Mouse (Mus musculus) kidney, postnatal 0 days (tissue): ENCODE data around the gene Ap1m1. TPM values are rescaled to one million over a fixed set of nuclear protein-coding genes. Genes with fewer than 3 reads are reported as not detected.

Experiments used
- ATAC-seq: fragments of 200-750 bp; cut with Nextera tagmentation; replicated peaks from 2 replicates; pipeline ENCODE4 v1.8.0; 2017; ENCODE audit warnings: low read depth, moderate number of reproducible peaks, moderate TSS enrichment, moderate library complexity; ENCODE audit not compliant: low FRiP score
- DNase-seq: peaks from one replicate; pipeline ENCODE4 v3.0.0-alpha.2; 2016; ENCODE audit warnings: low spot score
- H3K27ac ChIP-seq: fragments of 300-500 bp; sonication (generic); 2 replicates; pipeline ENCODE4 v1.5.1; 2014; ENCODE audit warnings: mild to moderate bottlenecking
- H3K27me3 ChIP-seq: fragments of 300-500 bp; sonication (generic); 2 replicates; pipeline ENCODE4 v1.6.1; 2014; ENCODE audit warnings: low read length, mixed read lengths; ENCODE audit not compliant: insufficient read depth
- H3K36me3 ChIP-seq: fragments of 300-500 bp; sonication (generic); 2 replicates; pipeline ENCODE4 v1.6.1; 2014; ENCODE audit warnings: low read length, mixed read lengths; ENCODE audit not compliant: insufficient read depth
- H3K4me1 ChIP-seq: fragments of 300-500 bp; sonication (generic); replicated peaks from 2 replicates; pipeline ENCODE4 v1.6.1; 2014; ENCODE audit warnings: antibody characterized with exemption, low read length, mixed read lengths; ENCODE audit not compliant: insufficient read depth
- H3K4me2 ChIP-seq: fragments of 300-500 bp; sonication (generic); 2 replicates; pipeline ENCODE4 v1.6.1; 2014; ENCODE audit warnings: mild to moderate bottlenecking, low read length, moderate library complexity, mixed read lengths
- H3K4me3 ChIP-seq: fragments of 300-500 bp; sonication (generic); replicated peaks from 2 replicates; pipeline ENCODE4 v1.5.1; 2014; ENCODE audit warnings: low read depth, low read length
- H3K9ac ChIP-seq: fragments of 300-500 bp; sonication (generic); 2 replicates; pipeline ENCODE4 v1.6.1; 2014; ENCODE audit warnings: low read depth, low read length
- H3K9me3 ChIP-seq: fragments of 300-500 bp; sonication (generic); replicated peaks from 2 replicates; pipeline ENCODE4 v1.6.1; 2016; ENCODE audit warnings: low read length, inconsistent platforms, mixed read lengths
- CTCF ChIP-seq: IDR thresholded peaks from 2 replicates; pipeline ENCODE4 v1.5.1; 2016; ENCODE audit warnings: antibody characterized with exemption, low read depth, mild to moderate bottlenecking, moderate library complexity
- WGBS: fragments of 180-500 bp; shearing (Covaris S2); extraction: QIAGEN DNeasy Blood & Tissue Kit; methylation state at CpG from one replicate; pipeline ENCODE4 v1.1.7; 2014; 5-methylcytosine and 5-hydroxymethylcytosine counted together
- polyA plus RNA-seq: library from polyadenylated mRNA; unstranded; fragments of >200 nt; fragmentation: Nextera tagmentation; extraction: Ambion mirVana; gene quantifications from 2 replicates; pipeline ENCODE4 v1.2.1, GENCODE M21; 2015

The Ap1m1 gene
- polyA plus RNA-seq, 1 experiment from 2014 or later = 93.0 TPM

GRCm38 (mm10) chr8:72242226-72242625 is 2.4 kb downstream of the Ap1m1 start:
- Histone ChIP-seq H3K4me2 (no peak overlapping the region), H3K4me1 (no peaks in the 10 kb centered on the region; the same call in 1 of the 2 replicates), H3K4me3 (no peak overlapping the region), H3K27ac (no peak overlapping the region), H3K9ac (no peak overlapping the region), H3K9me3 (no peaks in the 10 kb centered on the region), H3K36me3 (0 out of 2 replicates have a peak, but pooled peaks cover 3% of the 10 kb centered on the region), H3K27me3 (no peaks in the 10 kb centered on the region)
- ATAC-seq = no peak
- 91% methylated on average over 1 of the region's 1 CpGs for WGBS
- DNase-seq = no peak
- TF ChIP-seq CTCF = no peak

GRCm38 (mm10) chr8:72244610-72245009 is 4.8 kb downstream of the Ap1m1 start:
- no peaks in the 10 kb centered on the region; the same call in 1 of the 2 replicates for H3K4me1 ChIP-seq
- no peak overlapping the region for H3K9ac ChIP-seq
- no peak overlapping the region for H3K27ac ChIP-seq
- TF ChIP-seq CTCF = no peak
- WGBS = 76% methylated on average over 2 of the region's 2 CpGs
- H3K27me3 ChIP-seq = no peaks in the 10 kb centered on the region
- H3K4me2 ChIP-seq = no peak overlapping the region
- no peak overlapping the region for H3K4me3 ChIP-seq
- ATAC-seq (no peak), DNase-seq (no peak)
- H3K36me3 ChIP-seq = 0 out of 2 replicates have a peak, but pooled peaks cover 4% of the 10 kb centered on the region
- no peaks in the 10 kb centered on the region for H3K9me3 ChIP-seq

DNA sequence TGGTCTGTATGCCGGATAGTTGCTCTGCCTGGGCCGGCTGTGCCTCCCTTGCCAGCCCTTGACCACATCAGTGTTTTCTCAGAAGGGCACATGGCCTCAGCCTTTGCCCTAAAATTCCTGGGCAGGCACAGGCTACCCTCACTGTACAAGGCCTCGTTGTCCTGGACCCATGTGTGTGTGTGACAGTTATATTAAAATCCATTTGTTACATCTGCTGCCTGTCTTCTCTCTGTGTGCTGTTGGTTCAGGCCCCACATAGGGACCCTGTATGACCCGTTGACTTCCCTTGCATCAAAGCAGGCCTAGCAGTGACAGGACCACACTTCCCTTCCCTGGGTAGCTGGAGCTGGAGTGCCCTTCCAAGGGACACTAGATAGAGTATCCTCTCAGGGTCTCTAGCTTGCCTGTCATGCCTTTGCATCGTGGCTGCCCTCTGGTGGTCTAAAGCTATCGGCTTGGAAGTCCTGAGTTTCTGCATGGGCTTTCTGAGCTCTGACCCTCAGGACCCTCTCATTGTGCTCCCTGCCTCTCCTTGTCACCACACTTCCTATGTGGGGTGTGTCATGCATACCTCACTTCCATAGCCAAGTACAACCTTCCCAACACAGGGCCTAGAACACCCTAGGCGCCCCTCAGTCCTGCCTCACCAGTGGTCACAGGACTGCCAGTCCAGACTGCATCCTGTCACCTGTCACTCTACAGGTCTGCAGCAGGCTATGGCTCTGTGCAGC is 17.5 kb downstream of the Ap1m1 start:
- no peak; the same call in 1 of the 2 replicates for ATAC-seq
- Histone ChIP-seq H3K9ac (no peak overlapping the region), H3K4me1 (no peaks in the 10 kb centered on the region), H3K4me3 (no peak overlapping the region), H3K36me3 (peaks cover 28% of the 10 kb centered on the region; the same call in 1 of the 2 replicates), H3K27me3 (no peaks in the 10 kb centered on the region), H3K4me2 (no peak overlapping the region), H3K27ac (no peak overlapping the region), H3K9me3 (no peaks in the 10 kb centered on the region)
- WGBS = 57% methylated on average over 7 of the region's 7 CpGs
- peak; percentile 76 for TF ChIP-seq CTCF
- peak; percentile 63 for DNase-seq

GRCm38 (mm10) chr8:72257902-72258238 is 18.1 kb downstream of the Ap1m1 start:
- Histone ChIP-seq H3K4me3 (no peak overlapping the region), H3K4me1 (no peaks in the 10 kb centered on the region), H3K36me3 (peaks cover 23% of the 10 kb centered on the region; the same call in 1 of the 2 replicates), H3K27me3 (no peaks in the 10 kb centered on the region), H3K9me3 (no peaks in the 10 kb centered on the region), H3K27ac (no peak overlapping the region), H3K9ac (no peak overlapping the region), H3K4me2 (no peak overlapping the region)
- TF ChIP-seq CTCF = no peak
- DNase-seq (no peak), ATAC-seq (no peak)
- WGBS = 81% methylated on average over 1 of the region's 1 CpGs

GRCm38 (mm10) chr8:72259862-72260261 is 20.0 kb downstream of the Ap1m1 start:
- Histone ChIP-seq H3K4me2 (no peak overlapping the region), H3K27me3 (no peaks in the 10 kb centered on the region), H3K9ac (no peak overlapping the region), H3K36me3 (0 out of 2 replicates have a peak, but pooled peaks cover 8% of the 10 kb centered on the region), H3K4me3 (no peak overlapping the region), H3K4me1 (no peaks in the 10 kb centered on the region), H3K27ac (no peak overlapping the region), H3K9me3 (no peaks in the 10 kb centered on the region)
- ATAC-seq (no peak), DNase-seq (no peak)
- 67% methylated on average over 2 of the region's 2 CpGs for WGBS
- TF ChIP-seq CTCF = no peak

DNA sequence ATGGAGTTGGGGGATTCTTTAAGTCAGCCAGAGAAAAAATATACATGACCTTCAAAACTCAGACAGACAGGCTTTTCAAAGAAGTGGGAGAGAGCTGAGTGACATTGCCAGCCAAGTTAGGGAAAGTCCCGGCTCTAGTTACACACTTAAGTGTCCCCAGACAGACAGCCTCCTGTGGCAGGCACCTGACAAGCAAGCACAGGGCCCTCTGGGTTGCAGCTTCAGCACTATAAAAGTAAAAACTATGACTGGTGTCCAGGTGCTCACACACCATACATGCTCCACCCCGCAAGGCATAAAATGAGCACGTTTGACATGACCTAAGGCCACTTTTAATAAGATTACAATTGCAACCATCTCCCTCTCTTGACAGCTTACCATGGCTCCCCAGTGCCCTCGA is 20.8 kb downstream of the Ap1m1 start:
- H3K4me1 ChIP-seq = no peaks in the 10 kb centered on the region
- no peaks in the 10 kb centered on the region for H3K9me3 ChIP-seq
- TF ChIP-seq CTCF = no peak
- no peak overlapping the region for H3K4me2 ChIP-seq
- ATAC-seq (no peak), DNase-seq (no peak)
- no peaks in the 10 kb centered on the region for H3K27me3 ChIP-seq
- H3K27ac ChIP-seq = no peak overlapping the region
- WGBS = 48% methylated on average over 4 of the region's 4 CpGs
- H3K9ac ChIP-seq = no peak overlapping the region
- no peak overlapping the region for H3K4me3 ChIP-seq
- H3K36me3 ChIP-seq = 0 out of 2 replicates have a peak, but pooled peaks cover 1% of the 10 kb centered on the region
